14 mouse cellular contexts compared by ENCODE assay signal in the genomic region with DNA sequence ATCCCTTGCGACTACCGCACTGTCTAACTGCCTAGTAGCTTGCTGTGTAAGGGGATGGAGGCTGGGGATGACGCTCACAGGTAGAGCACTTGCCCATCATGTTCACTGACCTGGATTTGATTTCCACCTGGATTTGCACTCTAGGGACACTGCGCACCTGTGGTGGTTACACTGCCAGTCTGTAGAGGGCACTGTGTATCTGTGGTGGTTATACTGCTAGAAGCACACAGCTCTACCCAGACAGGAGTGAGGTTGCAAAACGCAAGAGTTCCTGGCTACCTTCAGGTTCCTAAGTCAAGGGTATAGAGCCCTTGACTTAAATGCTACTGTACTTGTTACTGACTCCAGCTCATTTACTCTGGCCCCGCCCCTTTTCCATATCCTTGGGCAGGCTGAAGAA. TPM values are rescaled to one million over a fixed set of nuclear protein-coding genes. Genes with fewer than 3 reads are reported as not detected.
DNase-seq lines count a peak whose midpoint lies in the region; ATAC-seq and TF ChIP-seq lines count a peak whose summit lies in the region.
"Had no signal": no experiment of that assay in that cellular context is flagged by ENCODE, and none has a peak within 500 bp of the region (broad histone marks: within the 10 kb centered on the region; RNA-seq: fewer than 3 reads in every experiment).

No protein-coding gene starts in this region.

- no peak overlapping the region for H3K9ac ChIP-seq in hindbrain, postnatal 0 days (replicated peaks; ENCODE audit: low read length)
- no peak overlapping the region for H3K9ac ChIP-seq in hindbrain, embryonic 11.5 days (ENCODE audit: low read depth, low read length)
- no peak overlapping the region for H3K9ac ChIP-seq in midbrain, postnatal 0 days (replicated peaks; ENCODE audit: low read length, poor library complexity, severe bottlenecking)
- no peak overlapping the region for H3K9ac ChIP-seq in midbrain, embryonic 15.5 days
- no peak overlapping the region for H3K9ac ChIP-seq in stomach, embryonic 16.5 days (ENCODE audit: low read length)
- no peak overlapping the region for H3K9ac ChIP-seq in forebrain, embryonic 12.5 days
- H3K9ac ChIP-seq: embryonic facial prominence, embryonic 15.5 days; heart, embryonic 13.5 days; limb, embryonic 13.5 days had no signal

- no peak overlapping the region for H3K4me2 ChIP-seq in hindbrain, postnatal 0 days (ENCODE audit: low read depth, low read length)
- no peak overlapping the region for H3K4me2 ChIP-seq in hindbrain, embryonic 11.5 days (replicated peaks; ENCODE audit: low read depth, low read length)
- H3K4me2 ChIP-seq in midbrain, postnatal 0 days (ENCODE audit: low read depth, low read length, poor library complexity, severe bottlenecking) = no peak overlapping the region
- no peak overlapping the region for H3K4me2 ChIP-seq in midbrain, embryonic 15.5 days
- no peak overlapping the region for H3K4me2 ChIP-seq in stomach, embryonic 16.5 days (ENCODE audit: low read depth, low read length)
- no peak overlapping the region for H3K4me2 ChIP-seq in forebrain, embryonic 12.5 days
- H3K4me2 ChIP-seq: embryonic facial prominence, embryonic 15.5 days; heart, embryonic 13.5 days; limb, embryonic 13.5 days had no signal

- TF ChIP-seq CTCF in hindbrain, postnatal 0 days (IDR thresholded peaks at IDR 0.05; ENCODE audit: low read depth) = peak; percentile 40
- peak; percentile 26; the same call in 1 of the 2 replicates for TF ChIP-seq CTCF in midbrain, postnatal 0 days (IDR thresholded peaks at IDR 0.05)

- H3K4me3 ChIP-seq in hindbrain, postnatal 0 days (ENCODE audit: low read length) = no peak overlapping the region
- H3K4me3 ChIP-seq in hindbrain, embryonic 11.5 days (ENCODE audit: low read depth, low read length) = no peak overlapping the region
- no peak overlapping the region for H3K4me3 ChIP-seq in midbrain, postnatal 0 days (ENCODE audit: low read depth, low read length)
- H3K4me3 ChIP-seq in midbrain, embryonic 15.5 days = no peak overlapping the region
- H3K4me3 ChIP-seq in stomach, embryonic 16.5 days (replicated peaks; ENCODE audit: low read length) = no peak overlapping the region
- H3K4me3 ChIP-seq in forebrain, embryonic 12.5 days (replicated peaks) = no peak overlapping the region
- H3K4me3 ChIP-seq: embryonic facial prominence, embryonic 15.5 days; heart, embryonic 13.5 days; limb, embryonic 13.5 days had no signal

- H3K36me3 ChIP-seq in hindbrain, postnatal 0 days (ENCODE audit: insufficient read depth, low read length) = peaks cover 11% of the 10 kb centered on the region; the same call in 1 of the 2 replicates
- 0 out of 2 replicates have a peak, but pooled peaks cover 2% of the 10 kb centered on the region for H3K36me3 ChIP-seq in hindbrain, embryonic 11.5 days (ENCODE audit: control insufficient read depth, insufficient read depth, low read length)
- H3K36me3 ChIP-seq in midbrain, postnatal 0 days (ENCODE audit: insufficient read depth, low read length) = peaks cover 18% of the 10 kb centered on the region
- H3K36me3 ChIP-seq in midbrain, embryonic 15.5 days (replicated peaks) = peaks cover 27% of the 10 kb centered on the region; the same call in 1 of the 2 replicates
- 0 out of 2 replicates have a peak, but pooled peaks cover 3% of the 10 kb centered on the region for H3K36me3 ChIP-seq in stomach, embryonic 16.5 days (ENCODE audit: control insufficient read depth, insufficient read depth, low read length)
- peaks cover 49% of the 10 kb centered on the region for H3K36me3 ChIP-seq in forebrain, embryonic 12.5 days (replicated peaks)

- no peaks in the 10 kb centered on the region for H3K9me3 ChIP-seq in hindbrain, postnatal 0 days (ENCODE audit: low read length)
- H3K9me3 ChIP-seq in hindbrain, embryonic 11.5 days (ENCODE audit: control insufficient read depth, low read length) = no peaks in the 10 kb centered on the region
- H3K9me3 ChIP-seq in midbrain, postnatal 0 days (ENCODE audit: low read length) = no peaks in the 10 kb centered on the region
- H3K9me3 ChIP-seq in midbrain, embryonic 15.5 days = no peaks in the 10 kb centered on the region
- no peaks in the 10 kb centered on the region for H3K9me3 ChIP-seq in stomach, embryonic 16.5 days (replicated peaks; ENCODE audit: control insufficient read depth, low read length)
- H3K9me3 ChIP-seq in forebrain, embryonic 12.5 days = no peaks in the 10 kb centered on the region; the same call in 1 of the 2 replicates
- H3K9me3 ChIP-seq: embryonic facial prominence, embryonic 15.5 days; heart, embryonic 13.5 days; limb, embryonic 13.5 days had no signal

- peaks cover 4% of the 10 kb centered on the region; the same call in 1 of the 2 replicates for H3K4me1 ChIP-seq in hindbrain, postnatal 0 days (ENCODE audit: insufficient read depth, low read length)
- peaks cover 6% of the 10 kb centered on the region for H3K4me1 ChIP-seq in hindbrain, embryonic 11.5 days (replicated peaks; ENCODE audit: control insufficient read depth, insufficient read depth, low read length)
- H3K4me1 ChIP-seq in midbrain, postnatal 0 days (ENCODE audit: insufficient read depth, low read length) = no peaks in the 10 kb centered on the region
- peaks cover 9% of the 10 kb centered on the region for H3K4me1 ChIP-seq in midbrain, embryonic 15.5 days
- H3K4me1 ChIP-seq in stomach, embryonic 16.5 days (ENCODE audit: control insufficient read depth, insufficient read depth, low read length) = peaks cover 4% of the 10 kb centered on the region
- peaks cover 16% of the 10 kb centered on the region for H3K4me1 ChIP-seq in forebrain, embryonic 12.5 days

- no peaks in the 10 kb centered on the region for H3K27me3 ChIP-seq in hindbrain, postnatal 0 days (ENCODE audit: insufficient read depth, low read length)
- H3K27me3 ChIP-seq in hindbrain, embryonic 11.5 days (ENCODE audit: control insufficient read depth, insufficient read depth, low read length) = no peaks in the 10 kb centered on the region
- H3K27me3 ChIP-seq in midbrain, postnatal 0 days (ENCODE audit: insufficient read depth, low read length) = no peaks in the 10 kb centered on the region
- no peaks in the 10 kb centered on the region for H3K27me3 ChIP-seq in midbrain, embryonic 15.5 days (replicated peaks)
- no peaks in the 10 kb centered on the region for H3K27me3 ChIP-seq in stomach, embryonic 16.5 days (ENCODE audit: control insufficient read depth, insufficient read depth, low read length)
- H3K27me3 ChIP-seq in forebrain, embryonic 12.5 days = no peaks in the 10 kb centered on the region
- H3K27me3 ChIP-seq: embryonic facial prominence, embryonic 15.5 days; heart, embryonic 13.5 days; limb, embryonic 13.5 days had no signal

- no peak for ATAC-seq in hindbrain, postnatal 0 days
- ATAC-seq in hindbrain, embryonic 11.5 days (ENCODE audit: low FRiP score) = no peak
- no peak for ATAC-seq in midbrain, postnatal 0 days (ENCODE audit: low FRiP score)
- ATAC-seq in midbrain, embryonic 15.5 days (replicated peaks) = no peak
- ATAC-seq in common myeloid progenitor, adult 5-6 weeks (replicated peaks; ENCODE audit: low read depth, poor library complexity, severe bottlenecking) = peak; percentile 57; the same call in 1 of the 2 replicates
- ATAC-seq in stomach, embryonic 16.5 days (ENCODE audit: insufficient read depth, low FRiP score) = peak; percentile 42; the same call in 1 of the 2 replicates
- no peak for ATAC-seq in forebrain, embryonic 12.5 days (ENCODE audit: low FRiP score)
- ATAC-seq: midbrain, embryonic 16.5 days had no signal

- H3K27ac ChIP-seq in hindbrain, postnatal 0 days = no peak overlapping the region
- H3K27ac ChIP-seq in hindbrain, embryonic 11.5 days (ENCODE audit: low read depth, low read length) = no peak overlapping the region
- no peak overlapping the region for H3K27ac ChIP-seq in midbrain, postnatal 0 days (ENCODE audit: low read depth, low read length)
- no peak overlapping the region for H3K27ac ChIP-seq in midbrain, embryonic 15.5 days
- no peak overlapping the region for H3K27ac ChIP-seq in stomach, embryonic 16.5 days (ENCODE audit: low read length)
- H3K27ac ChIP-seq in forebrain, embryonic 12.5 days = no peak overlapping the region
- H3K27ac ChIP-seq: embryonic facial prominence, embryonic 15.5 days; heart, embryonic 13.5 days; limb, embryonic 13.5 days had no signal

- 83% methylated on average over 6 of the region's 6 CpGs for WGBS in hindbrain, postnatal 0 days
- 84% methylated on average over 6 of the region's 6 CpGs for WGBS in hindbrain, embryonic 11.5 days
- 84% methylated on average over 6 of the region's 6 CpGs for WGBS in midbrain, postnatal 0 days
- 84% methylated on average over 6 of the region's 6 CpGs for WGBS in midbrain, embryonic 15.5 days
- 86% methylated on average over 6 of the region's 6 CpGs for WGBS in stomach, embryonic 16.5 days
- 88% methylated on average over 6 of the region's 6 CpGs for WGBS in forebrain, embryonic 12.5 days

- DNase-seq in hindbrain, postnatal 0 days (ENCODE audit: low spot score) = no peak
- DNase-seq in hindbrain, embryonic 11.5 days (ENCODE audit: low spot score) = no peak
- no peak for DNase-seq in midbrain, postnatal 0 days (ENCODE audit: low spot score)
- no peak for DNase-seq in cerebellum, postnatal 4 days (ENCODE audit: low spot score in 2 of 2)
- DNase-seq: adrenal gland, adult 8-10 months; cerebellum, adult 9-11 months had no signal

RNA-seq across cellular contexts. Expression of gene Arl3, which starts 34.8 kb away (rescaled TPM):
- 66.2 and 71.1 TPM in 2 replicates for total RNA-seq in hindbrain, postnatal 0 days (2014; rRNA removed)
- polyA plus RNA-seq in hindbrain, postnatal 0 days (2015; fragmentation: Nextera tagmentation; extraction: Ambion mirVana) = 220 and 224 TPM in 2 replicates
- 145 and 160 TPM in 2 replicates for polyA plus RNA-seq in hindbrain, embryonic 11.5 days (2014; fragmentation: Nextera tagmentation; extraction: Ambion mirVana)
- 94.5 and 109 TPM in 2 replicates for total RNA-seq in midbrain, postnatal 0 days (2014; rRNA removed)
- 192 and 194 TPM in 2 replicates for polyA plus RNA-seq in midbrain, postnatal 0 days (2015; fragmentation: Nextera tagmentation; extraction: Ambion mirVana)
- polyA plus RNA-seq in midbrain, embryonic 15.5 days (2015; fragmentation: Nextera tagmentation; extraction: Ambion mirVana) = 209 and 210 TPM in 2 replicates
- total RNA-seq in common myeloid progenitor, adult 5-6 weeks (2017) = 25.5 and 27.3 TPM in 2 replicates
- polyA plus RNA-seq in stomach, embryonic 16.5 days (2015; fragmentation: Nextera tagmentation; extraction: Ambion mirVana) = 98.1 and 105 TPM in 2 replicates
- polyA plus RNA-seq in forebrain, embryonic 12.5 days (2016; fragmentation: Nextera tagmentation; extraction: Ambion mirVana) = 216 and 224 TPM in 2 replicates

RNA-seq across cellular contexts. Expression of gene Sfxn2, which starts 35.0 kb away (rescaled TPM):
- total RNA-seq in hindbrain, postnatal 0 days (2014; rRNA removed) = 8.1 and 10.2 TPM in 2 replicates
- 12.0 and 13.0 TPM in 2 replicates for polyA plus RNA-seq in hindbrain, postnatal 0 days (2015; fragmentation: Nextera tagmentation; extraction: Ambion mirVana)
- polyA plus RNA-seq in hindbrain, embryonic 11.5 days (2014; fragmentation: Nextera tagmentation; extraction: Ambion mirVana) = 9.3 and 11.1 TPM in 2 replicates
- total RNA-seq in midbrain, postnatal 0 days (2014; rRNA removed) = 5.9 and 6.0 TPM in 2 replicates
- polyA plus RNA-seq in midbrain, postnatal 0 days (2015; fragmentation: Nextera tagmentation; extraction: Ambion mirVana) = 9.5 and 9.8 TPM in 2 replicates
- 10.5 and 11.7 TPM in 2 replicates for polyA plus RNA-seq in midbrain, embryonic 15.5 days (2015; fragmentation: Nextera tagmentation; extraction: Ambion mirVana)
- total RNA-seq in common myeloid progenitor, adult 5-6 weeks (2017) = 8.9 and 13.3 TPM in 2 replicates
- 16.6 and 19.3 TPM in 2 replicates for polyA plus RNA-seq in stomach, embryonic 16.5 days (2015; fragmentation: Nextera tagmentation; extraction: Ambion mirVana)
- 12.2 and 14.6 TPM in 2 replicates for polyA plus RNA-seq in forebrain, embryonic 12.5 days (2016; fragmentation: Nextera tagmentation; extraction: Ambion mirVana)

RNA-seq across cellular contexts. Expression of gene Trim8, which starts 36.7 kb away (rescaled TPM):
- total RNA-seq in hindbrain, postnatal 0 days (2014; rRNA removed) = 108 and 115 TPM in 2 replicates
- 28.8 and 29.7 TPM in 2 replicates for polyA plus RNA-seq in hindbrain, postnatal 0 days (2015; fragmentation: Nextera tagmentation; extraction: Ambion mirVana)
- polyA plus RNA-seq in hindbrain, embryonic 11.5 days (2014; fragmentation: Nextera tagmentation; extraction: Ambion mirVana) = 28.4 and 30.6 TPM in 2 replicates
- total RNA-seq in midbrain, postnatal 0 days (2014; rRNA removed) = 96.6 and 103 TPM in 2 replicates
- polyA plus RNA-seq in midbrain, postnatal 0 days (2015; fragmentation: Nextera tagmentation; extraction: Ambion mirVana) = 27.8 and 30.4 TPM in 2 replicates
- 29.9 and 30.5 TPM in 2 replicates for polyA plus RNA-seq in midbrain, embryonic 15.5 days (2015; fragmentation: Nextera tagmentation; extraction: Ambion mirVana)
- 17.7 and 30.3 TPM in 2 replicates for total RNA-seq in common myeloid progenitor, adult 5-6 weeks (2017)
- polyA plus RNA-seq in stomach, embryonic 16.5 days (2015; fragmentation: Nextera tagmentation; extraction: Ambion mirVana) = 11.8 and 16.2 TPM in 2 replicates
- 33.9 and 35.1 TPM in 2 replicates for polyA plus RNA-seq in forebrain, embryonic 12.5 days (2016; fragmentation: Nextera tagmentation; extraction: Ambion mirVana)

Comparison
In these comparisons a context has a peak if more than half of its experiments do, and no peak if none do; other contexts are left out.
1. ATAC-seq: peak in common myeloid progenitor, adult 5-6 weeks (single experiment) and stomach, embryonic 16.5 days (single experiment); none in hindbrain, postnatal 0 days (single experiment), hindbrain, embryonic 11.5 days (single experiment), midbrain, postnatal 0 days (single experiment), midbrain, embryonic 15.5 days (single experiment) and forebrain, embryonic 12.5 days (single experiment).